Mouse (Mus musculus): Measurements from ENCODE around the gene Col18a1. TPM values are rescaled to one million over a fixed set of nuclear protein-coding genes. Genes with fewer than 3 reads are reported as not detected.
A peak's percentile ranks its signal among the peaks of the same experiment; 100 is the strongest.

Gene Col18a1
- polyA plus RNA-seq, 1 experiment from 2014 or later, result 167 TPM

- peak; percentile 48 for ATAC-seq
- Histone ChIP-seq H3K9me3 (ENCODE audit: low read length) (no peaks in the 10 kb centered on the region), H3K4me3 (ENCODE audit: low read depth, low read length) (no peak overlapping the region), H3K4me2 (ENCODE audit: low read depth, low read length) (no peak overlapping the region), H3K9ac (replicated peaks) (no peak overlapping the region), H3K27ac (ENCODE audit: low read depth) (no peak overlapping the region), H3K36me3 (replicated peaks; ENCODE audit: insufficient read depth, low read length) (peaks cover 13% of the 10 kb centered on the region; the same call in 1 of the 2 replicates), H3K4me1 (ENCODE audit: insufficient read depth) (no peaks in the 10 kb centered on the region), H3K27me3 (ENCODE audit: insufficient read depth, low read length) (no peaks in the 10 kb centered on the region)
- DNase-seq, result no peak
- WGBS (ENCODE audit: insufficient replicate concordance), result 61% methylated on average over 4 of the region's 4 CpGs
- TF ChIP-seq CTCF (IDR thresholded peaks at IDR 0.05; ENCODE audit: low read depth) (no peak), EP300 (IDR thresholded peaks at IDR 0.05; ENCODE audit: low read depth) (no peak)
These were observed 118.2 kb downstream of the Col18a1 start for GRCm38 (mm10) chr10:77048196-77048595.

DNA sequence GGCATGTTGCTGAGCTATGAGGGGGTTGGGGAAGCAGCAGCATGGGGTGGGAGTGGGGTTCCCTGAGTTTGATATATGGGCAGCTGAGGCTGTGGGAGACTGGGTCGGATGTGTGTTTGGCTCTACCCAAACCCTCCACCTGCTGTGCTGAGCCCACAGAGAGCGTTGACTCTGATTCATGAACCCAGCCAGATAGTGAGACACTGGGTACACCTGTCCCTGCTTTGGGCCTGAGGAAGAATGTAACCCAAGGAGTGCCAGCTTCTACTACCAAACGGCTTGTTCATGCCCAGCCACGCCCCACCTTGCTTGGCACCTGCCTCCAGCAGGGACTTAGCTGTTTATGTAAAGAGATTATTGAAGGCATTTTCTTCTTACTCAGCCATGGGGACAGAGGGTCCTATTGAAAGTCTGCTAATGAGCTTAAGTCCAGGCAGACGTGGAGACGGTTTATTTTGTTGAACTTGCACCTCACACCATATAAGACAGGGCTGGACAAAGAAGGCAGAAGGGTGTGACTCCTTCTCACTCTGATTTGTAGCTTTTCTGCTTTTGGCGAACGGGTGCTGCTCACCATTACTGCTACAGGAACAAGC is 127.7 kb downstream of the Col18a1 start:
- DNase-seq (no peak), ATAC-seq (no peak)
- Histone ChIP-seq H3K9ac (replicated peaks) (no peak overlapping the region), H3K4me2 (ENCODE audit: low read depth, low read length) (no peak overlapping the region), H3K4me3 (ENCODE audit: low read depth, low read length) (no peak overlapping the region), H3K36me3 (replicated peaks; ENCODE audit: insufficient read depth, low read length) (peaks cover 7% of the 10 kb centered on the region; the same call in 1 of the 2 replicates), H3K27ac (ENCODE audit: low read depth) (no peak overlapping the region), H3K27me3 (ENCODE audit: insufficient read depth, low read length) (no peaks in the 10 kb centered on the region), H3K4me1 (ENCODE audit: insufficient read depth) (peaks cover 13% of the 10 kb centered on the region), H3K9me3 (ENCODE audit: low read length) (no peaks in the 10 kb centered on the region)
- TF ChIP-seq CTCF (IDR thresholded peaks at IDR 0.05; ENCODE audit: low read depth), result no peak
- TF ChIP-seq EP300 (IDR thresholded peaks at IDR 0.05; ENCODE audit: low read depth), result no peak
- WGBS (ENCODE audit: insufficient replicate concordance), result 86% methylated on average over 8 of the region's 8 CpGs

- H3K27me3 ChIP-seq (ENCODE audit: insufficient read depth, low read length), result no peaks in the 10 kb centered on the region
- no peaks in the 10 kb centered on the region for H3K9me3 ChIP-seq (ENCODE audit: low read length)
- H3K36me3 ChIP-seq (replicated peaks; ENCODE audit: insufficient read depth, low read length), result peaks cover 2% of the 10 kb centered on the region; the same call in 1 of the 2 replicates
- H3K4me1 ChIP-seq (ENCODE audit: insufficient read depth), result peaks cover 16% of the 10 kb centered on the region
- no peak for DNase-seq
- 53% methylated on average over 6 of the region's 6 CpGs for WGBS (ENCODE audit: insufficient replicate concordance)
- peak overlapping the region; percentile 26; the same call in 1 of the 2 replicates for H3K9ac ChIP-seq (replicated peaks)
- H3K4me3 ChIP-seq (ENCODE audit: low read depth, low read length), result no peak overlapping the region
- H3K4me2 ChIP-seq (ENCODE audit: low read depth, low read length), result peak overlapping the region; percentile 96; the same call in 1 of the 2 replicates
- no peak for TF ChIP-seq CTCF (IDR thresholded peaks at IDR 0.05; ENCODE audit: low read depth)
- TF ChIP-seq EP300 (IDR thresholded peaks at IDR 0.05; ENCODE audit: low read depth), result no peak
- no peak for ATAC-seq
- H3K27ac ChIP-seq (ENCODE audit: low read depth), result no peak overlapping the region
These were observed 130.9 kb downstream of the Col18a1 start for GRCm38 (mm10) chr10:77035487-77035886.

DNA sequence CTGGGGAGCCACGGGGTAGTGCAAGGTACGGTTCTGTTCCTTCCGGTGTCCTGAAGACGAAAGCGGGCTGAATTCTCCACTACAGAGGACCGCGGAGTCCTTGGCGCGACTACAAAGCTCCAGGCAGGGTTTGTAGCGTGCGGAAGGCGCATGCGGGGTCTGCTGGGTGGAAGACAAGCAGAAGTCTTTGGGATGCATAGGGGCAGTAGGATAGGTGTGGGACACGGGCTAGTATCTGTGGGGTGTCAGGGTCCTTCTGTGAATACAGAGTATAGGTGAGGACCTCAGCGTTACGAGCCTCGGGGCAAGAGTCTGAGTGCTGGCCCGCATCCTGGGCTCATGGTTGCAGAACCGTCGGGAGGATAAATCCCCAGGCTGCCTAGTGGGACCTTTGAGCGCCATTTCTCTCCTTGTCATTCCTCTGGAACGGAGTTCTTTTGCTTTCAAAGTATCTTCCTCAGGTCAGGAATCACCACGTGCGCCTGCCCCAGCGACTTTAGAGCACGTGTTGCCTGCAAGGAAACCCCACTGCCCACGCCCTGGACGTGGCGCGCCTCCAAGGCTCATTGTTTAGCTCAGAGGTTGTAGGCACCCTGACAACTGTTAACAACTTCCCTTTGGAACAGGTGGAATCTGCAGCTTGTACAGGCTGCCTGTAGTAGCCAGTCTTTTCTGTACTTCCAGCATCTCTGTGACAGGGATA is 132.9 kb downstream of the Col18a1 start:
- peak overlapping the region; percentile 72 for H3K9ac ChIP-seq (replicated peaks)
- peak; percentile 62 for DNase-seq
- peak overlapping the region; percentile 58 for H3K4me3 ChIP-seq (ENCODE audit: low read depth, low read length)
- H3K4me1 ChIP-seq (ENCODE audit: insufficient read depth), result peaks cover 16% of the 10 kb centered on the region
- H3K27me3 ChIP-seq (ENCODE audit: insufficient read depth, low read length), result no peaks in the 10 kb centered on the region
- H3K4me2 ChIP-seq (ENCODE audit: low read depth, low read length), result peak overlapping the region; percentile 96
- no peak for TF ChIP-seq EP300 (IDR thresholded peaks at IDR 0.05; ENCODE audit: low read depth)
- H3K36me3 ChIP-seq (replicated peaks; ENCODE audit: insufficient read depth, low read length), result no peaks in the 10 kb centered on the region; the same call in 1 of the 2 replicates
- WGBS (ENCODE audit: insufficient replicate concordance), result under 1% methylated on average over 30 of the region's 30 CpGs
- H3K9me3 ChIP-seq (ENCODE audit: low read length), result no peaks in the 10 kb centered on the region
- peak; percentile 50 for ATAC-seq
- no peak overlapping the region for H3K27ac ChIP-seq (ENCODE audit: low read depth)

DNA sequence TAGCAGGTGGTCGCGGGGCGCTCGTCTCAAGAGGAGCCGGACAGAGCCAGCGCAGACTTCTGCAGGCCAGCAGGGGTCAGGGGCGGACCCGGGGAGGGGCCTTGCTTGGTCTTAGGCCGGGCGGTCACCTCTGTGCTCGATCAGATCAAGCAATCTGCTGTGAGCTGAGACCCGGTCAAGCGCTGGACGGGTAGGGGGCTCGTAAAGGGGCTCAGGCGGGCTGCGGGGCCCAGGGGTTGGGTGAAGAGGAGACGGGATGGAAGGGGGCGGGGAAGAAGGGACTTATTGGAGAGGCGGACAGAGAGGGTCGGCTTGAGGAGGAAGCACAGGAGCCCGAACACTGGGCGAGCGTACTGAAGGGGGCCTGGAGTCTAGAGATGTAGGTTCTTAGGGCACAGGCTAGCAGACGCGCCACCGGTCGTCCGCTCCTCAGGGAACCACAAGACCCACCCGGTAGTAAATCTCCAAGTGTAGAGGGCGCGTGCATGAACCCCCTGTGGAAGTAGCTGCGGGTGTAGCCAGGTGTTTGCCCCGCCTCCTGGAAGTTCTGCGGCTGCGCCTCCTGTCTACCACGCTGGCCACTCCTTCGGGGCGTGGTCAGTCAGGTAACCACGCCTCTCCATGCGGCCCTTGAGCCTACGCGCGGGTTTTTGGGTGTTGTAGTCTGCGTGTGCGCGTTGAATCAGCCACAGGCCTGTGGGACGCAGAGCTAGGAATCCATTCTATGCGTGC is 133.6 kb downstream of the Col18a1 start:
- Histone ChIP-seq H3K4me3 (ENCODE audit: low read depth, low read length) (peak overlapping the region; percentile 58), H3K4me2 (ENCODE audit: low read depth, low read length) (peak overlapping the region; percentile 96), H3K9me3 (ENCODE audit: low read length) (no peaks in the 10 kb centered on the region), H3K9ac (replicated peaks) (peak overlapping the region; percentile 72), H3K4me1 (ENCODE audit: insufficient read depth) (peaks cover 16% of the 10 kb centered on the region), H3K27ac (ENCODE audit: low read depth) (peak overlapping the region; percentile 46; the same call in 1 of the 2 replicates), H3K27me3 (ENCODE audit: insufficient read depth, low read length) (no peaks in the 10 kb centered on the region), H3K36me3 (replicated peaks; ENCODE audit: insufficient read depth, low read length) (no peaks in the 10 kb centered on the region)
- DNase-seq (peak; percentile 96), ATAC-seq (peak; percentile 94)
- 1% methylated on average over 49 of the region's 49 CpGs for WGBS (ENCODE audit: insufficient replicate concordance)
- TF ChIP-seq CTCF (IDR thresholded peaks at IDR 0.05; ENCODE audit: low read depth), result peak; percentile 36
- no peak for TF ChIP-seq EP300 (IDR thresholded peaks at IDR 0.05; ENCODE audit: low read depth)

All from liver, postnatal 0 days (tissue).